Mouse (Mus musculus) liver, postnatal 0 days (tissue): ENCODE results near the gene Omp.

Experiments
- CTCF ChIP-seq: sonication (generic); IDR thresholded peaks from 2 replicates; pipeline ENCODE4 v1.5.1; 2016; ENCODE audit warnings: antibody characterized with exemption, low read depth
- EP300 ChIP-seq: IDR thresholded peaks from 2 replicates; pipeline ENCODE4 v1.6.1; 2016; ENCODE audit warnings: antibody characterized with exemption, low read depth, mild to moderate bottlenecking

- TF ChIP-seq CTCF (no peak), EP300 (no peak)
These were observed 49.5 kb downstream of the Omp start for GRCm38 (mm10) chr7:98095852-98096251.
